Mouse (Mus musculus): ENCODE results near the gene Fkbp1a.

Gene Fkbp1a

DNA sequence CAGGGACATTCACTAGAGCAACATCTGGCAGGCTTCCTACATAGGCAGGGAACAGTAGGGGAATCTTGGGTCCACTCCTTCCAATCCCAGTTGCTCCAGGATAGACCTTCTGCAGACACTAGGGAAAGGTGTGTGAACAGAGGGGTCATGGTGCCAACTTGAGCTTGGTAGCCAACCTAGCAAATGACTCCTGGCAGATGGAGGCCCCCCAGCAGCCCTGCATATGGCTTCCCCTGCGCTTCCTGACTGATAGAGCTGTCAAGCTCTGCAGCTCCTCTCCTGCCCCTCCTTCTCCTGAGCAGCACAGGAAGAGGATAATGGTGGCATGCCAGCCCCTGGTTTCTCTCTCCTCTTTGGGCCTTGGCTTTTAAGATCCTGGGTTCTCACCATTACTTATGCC is 66.2 kb downstream of the Fkbp1a start:
- DNase-seq (ENCODE audit: low read depth, low spot score), result no peak

DNA sequence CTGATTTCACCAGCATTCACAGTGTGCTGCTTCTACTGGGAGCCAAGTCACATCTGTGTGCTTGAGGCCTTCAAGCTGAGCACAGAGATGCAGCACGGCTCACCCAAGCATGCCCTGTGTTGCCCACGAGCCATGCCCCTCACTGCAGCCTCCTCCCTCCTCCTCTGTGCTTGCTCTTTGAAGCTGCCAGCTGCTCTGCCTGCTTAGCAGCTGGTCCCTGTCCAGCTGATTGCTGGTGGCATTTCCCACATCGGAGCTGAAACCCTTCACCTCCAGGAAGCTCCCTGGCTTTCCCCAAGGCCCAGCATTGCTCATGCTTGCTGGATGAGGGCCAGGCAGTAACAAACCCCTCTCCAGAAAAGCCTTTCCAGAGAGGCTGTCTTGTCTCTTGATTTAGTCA is 67.7 kb downstream of the Fkbp1a start:
- no peak for DNase-seq (ENCODE audit: low read depth, low spot score)
